Mouse (Mus musculus) intestine, postnatal 0 days (tissue): ENCODE results near the gene Mb21d2. TPM values are rescaled to one million over a fixed set of nuclear protein-coding genes. Genes with fewer than 3 reads are reported as not detected.

Experiments used
- ATAC-seq: fragments of 200-750 bp; cut with Nextera tagmentation; 2 replicates; pipeline ENCODE4 v1.8.0; 2017; ENCODE audit warnings: mild to moderate bottlenecking, moderate TSS enrichment, moderate library complexity
- H3K27ac ChIP-seq: fragments of 300-500 bp; sonication (generic); 2 replicates; pipeline ENCODE4 v1.5.1; 2014; ENCODE audit warnings: mild to moderate bottlenecking, low read depth, low read length, moderate library complexity
- H3K27me3 ChIP-seq: fragments of 300-500 bp; sonication (generic); replicated peaks from 2 replicates; pipeline ENCODE4 v1.6.1; 2014; ENCODE audit warnings: low read length, mixed read lengths; ENCODE audit not compliant: control insufficient read depth, insufficient read depth
- H3K36me3 ChIP-seq: fragments of 300-500 bp; sonication (generic); 2 replicates; pipeline ENCODE4 v1.6.1; 2014; ENCODE audit warnings: mild to moderate bottlenecking, moderate library complexity; ENCODE audit not compliant: control insufficient read depth, insufficient read depth
- H3K4me1 ChIP-seq: fragments of 300-500 bp; sonication (generic); replicated peaks from 2 replicates; pipeline ENCODE4 v1.6.1; 2014; ENCODE audit warnings: antibody characterized with exemption, low read length, mixed read lengths; ENCODE audit not compliant: control insufficient read depth, insufficient read depth
- H3K4me2 ChIP-seq: fragments of 300-500 bp; sonication (generic); replicated peaks from 2 replicates; pipeline ENCODE4 v1.6.1; 2014; ENCODE audit warnings: low read depth, mild to moderate bottlenecking, moderate library complexity
- H3K4me3 ChIP-seq: fragments of 300-500 bp; sonication (generic); 2 replicates; pipeline ENCODE4 v1.5.1; 2014; ENCODE audit warnings: low read depth, low read length
- H3K9ac ChIP-seq: fragments of 300-500 bp; sonication (generic); 2 replicates; pipeline ENCODE4 v1.6.1; 2014; ENCODE audit warnings: mild to moderate bottlenecking, low read depth, low read length
- H3K9me3 ChIP-seq: fragments of 300-500 bp; sonication (generic); 2 replicates; pipeline ENCODE4 v1.6.1; 2016; ENCODE audit warnings: mixed run types; ENCODE audit not compliant: control insufficient read depth
- CTCF ChIP-seq: sonication (generic); IDR thresholded peaks from 2 replicates; pipeline ENCODE4 v1.5.1; 2016; ENCODE audit warnings: low read depth, mild to moderate bottlenecking, control low read depth, antibody characterized with exemption, moderate library complexity
- WGBS: fragments of 180-500 bp; shearing (Covaris S2); extraction: QIAGEN DNeasy Blood & Tissue Kit; methylation state at CpG from one replicate; pipeline ENCODE4 v1.1.7; 2014; 5-methylcytosine and 5-hydroxymethylcytosine counted together
- polyA plus RNA-seq: library from polyadenylated mRNA; unstranded; fragments of >200 nt; fragmentation: Nextera tagmentation; extraction: Ambion mirVana; gene quantifications from 2 replicates; pipeline ENCODE4 v1.2.1, GENCODE M21; 2015

Mb21d2 gene
- polyA plus RNA-seq, 1 experiment from 2014 or later, result 6.8 TPM

DNA sequence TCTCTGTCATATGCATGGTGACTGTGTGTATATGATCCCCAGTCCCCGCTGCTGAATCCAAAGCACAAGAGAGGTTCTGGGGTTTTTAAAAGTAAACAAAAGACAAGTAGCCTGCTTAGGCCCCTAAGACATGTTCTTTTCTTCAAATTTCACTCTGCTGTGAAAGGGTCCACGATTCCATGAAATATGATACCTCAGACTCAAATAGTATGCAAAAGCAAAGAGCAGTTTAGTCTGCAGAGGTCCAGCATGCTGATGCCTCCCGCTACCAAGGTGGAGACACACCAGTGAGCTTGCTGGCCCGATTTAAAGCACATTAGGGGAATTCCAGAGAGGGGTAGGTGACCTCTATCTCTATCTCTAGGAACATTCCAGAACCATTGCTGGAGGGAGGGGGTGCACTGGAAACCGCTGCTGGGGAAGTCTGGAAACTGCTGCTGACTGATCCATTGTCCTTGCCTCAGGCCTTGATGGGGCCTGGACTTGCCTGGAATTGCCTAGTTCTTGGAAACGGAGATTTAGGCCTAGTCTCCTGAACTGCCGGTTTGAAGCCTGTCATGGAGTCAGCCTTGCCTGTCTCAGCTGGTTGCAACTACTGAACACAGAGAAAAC lies 6.8 kb upstream of the Mb21d2 start:
- ATAC-seq, result no peak
- H3K36me3 ChIP-seq, result no peaks in the 10 kb centered on the region
- H3K4me1 ChIP-seq, result no peaks in the 10 kb centered on the region
- H3K4me2 ChIP-seq, result no peak overlapping the region
- no peak for TF ChIP-seq CTCF
- H3K27ac ChIP-seq, result no peak overlapping the region
- WGBS, result 65% methylated on average over 7 of the region's 7 CpGs
- H3K4me3 ChIP-seq, result no peak overlapping the region
- no peaks in the 10 kb centered on the region for H3K9me3 ChIP-seq
- H3K27me3 ChIP-seq, result no peaks in the 10 kb centered on the region
- H3K9ac ChIP-seq, result no peak overlapping the region

DNA sequence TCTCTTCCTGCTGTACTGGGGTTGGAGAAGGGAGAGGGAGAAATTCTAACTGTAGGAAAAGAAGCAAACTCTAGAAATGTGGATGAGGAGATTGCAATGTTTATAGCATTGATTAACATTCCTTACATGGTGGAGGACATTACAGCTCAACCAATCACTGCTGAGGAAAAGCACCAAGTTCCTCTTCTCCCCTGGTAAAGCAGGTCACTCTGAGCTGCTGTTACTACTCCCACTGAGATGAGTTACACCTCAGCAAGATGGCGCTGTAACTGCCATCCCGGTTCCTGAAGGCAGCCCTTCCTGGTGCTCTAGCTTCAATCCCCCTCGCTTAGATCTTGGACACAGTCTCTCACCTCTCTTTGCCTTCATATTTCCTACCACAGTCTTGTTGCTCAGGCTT lies 6.2 kb upstream of the Mb21d2 start:
- TF ChIP-seq CTCF, result 0 out of 2 replicates have a peak, but pooled peaks have one; percentile 14
- Histone ChIP-seq H3K9me3 (no peaks in the 10 kb centered on the region), H3K27me3 (no peaks in the 10 kb centered on the region), H3K27ac (no peak overlapping the region), H3K4me3 (no peak overlapping the region), H3K9ac (no peak overlapping the region), H3K4me2 (no peak overlapping the region), H3K36me3 (no peaks in the 10 kb centered on the region), H3K4me1 (no peaks in the 10 kb centered on the region)
- no peak for ATAC-seq
- 67% methylated on average over 3 of the region's 3 CpGs for WGBS

DNA sequence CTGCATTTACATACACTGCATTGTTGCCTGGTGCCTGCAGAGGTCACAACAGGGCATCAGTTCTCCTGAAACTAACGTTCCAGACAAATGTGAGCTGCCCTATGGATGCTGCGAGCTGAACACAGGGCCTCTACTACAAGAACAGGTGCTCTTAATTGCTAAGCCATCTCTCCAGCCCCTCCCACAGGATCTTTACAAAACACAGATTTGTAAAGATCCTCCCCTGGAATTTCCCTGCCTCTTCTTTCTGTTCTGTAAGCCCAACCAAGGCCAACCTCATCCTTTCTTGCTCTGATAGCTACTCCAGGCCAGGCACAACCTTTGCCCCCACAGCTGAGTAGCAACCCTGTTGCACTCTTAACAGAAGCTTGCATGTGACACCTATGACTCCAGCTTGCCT lies 1.7 kb upstream of the Mb21d2 start:
- peak; percentile 35; the same call in 1 of the 2 replicates for ATAC-seq
- Histone ChIP-seq H3K9me3 (no peaks in the 10 kb centered on the region), H3K36me3 (no peaks in the 10 kb centered on the region), H3K27ac (no peak overlapping the region), H3K4me1 (0 out of 2 replicates have a peak, but pooled peaks cover 5% of the 10 kb centered on the region), H3K27me3 (no peaks in the 10 kb centered on the region), H3K4me2 (no peak overlapping the region), H3K4me3 (no peak overlapping the region), H3K9ac (no peak overlapping the region)
- 74% methylated on average over 2 of the region's 2 CpGs for WGBS
- TF ChIP-seq CTCF, result peak; percentile 10; the same call in 1 of the 2 replicates

DNA sequence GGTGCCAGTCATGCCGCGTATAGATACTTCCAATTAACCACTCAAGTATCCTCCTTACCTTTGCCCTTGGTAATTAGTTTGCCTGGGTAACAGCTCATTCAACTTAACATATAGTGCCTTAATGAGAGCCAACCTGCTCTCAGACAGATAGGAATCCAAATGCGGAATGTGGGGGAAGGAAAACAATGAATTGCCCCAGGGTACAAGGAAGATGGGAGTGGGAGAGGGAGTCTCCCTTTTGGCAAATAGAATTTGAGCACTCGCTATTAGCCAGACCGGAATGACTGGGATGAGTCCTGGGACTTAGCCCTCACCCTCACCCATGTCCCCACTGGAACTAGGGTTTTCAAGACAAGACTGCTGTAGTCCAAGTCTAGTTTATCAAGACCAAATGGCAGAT lies 953 bp upstream of the Mb21d2 start:
- no peak for ATAC-seq
- no peaks in the 10 kb centered on the region for H3K36me3 ChIP-seq
- 0 out of 2 replicates have a peak, but pooled peaks cover 5% of the 10 kb centered on the region for H3K4me1 ChIP-seq
- H3K9me3 ChIP-seq, result no peaks in the 10 kb centered on the region
- H3K4me2 ChIP-seq, result peak overlapping the region; percentile 95
- peak overlapping the region; percentile 90 for H3K4me3 ChIP-seq
- TF ChIP-seq CTCF, result no peak
- 0 out of 2 replicates have a peak overlapping the region, but pooled peaks have one; percentile 96 for H3K27ac ChIP-seq
- H3K27me3 ChIP-seq, result no peaks in the 10 kb centered on the region
- WGBS, result 17% methylated on average over 5 of the region's 5 CpGs
- peak overlapping the region; percentile 84; the same call in 1 of the 2 replicates for H3K9ac ChIP-seq

DNA sequence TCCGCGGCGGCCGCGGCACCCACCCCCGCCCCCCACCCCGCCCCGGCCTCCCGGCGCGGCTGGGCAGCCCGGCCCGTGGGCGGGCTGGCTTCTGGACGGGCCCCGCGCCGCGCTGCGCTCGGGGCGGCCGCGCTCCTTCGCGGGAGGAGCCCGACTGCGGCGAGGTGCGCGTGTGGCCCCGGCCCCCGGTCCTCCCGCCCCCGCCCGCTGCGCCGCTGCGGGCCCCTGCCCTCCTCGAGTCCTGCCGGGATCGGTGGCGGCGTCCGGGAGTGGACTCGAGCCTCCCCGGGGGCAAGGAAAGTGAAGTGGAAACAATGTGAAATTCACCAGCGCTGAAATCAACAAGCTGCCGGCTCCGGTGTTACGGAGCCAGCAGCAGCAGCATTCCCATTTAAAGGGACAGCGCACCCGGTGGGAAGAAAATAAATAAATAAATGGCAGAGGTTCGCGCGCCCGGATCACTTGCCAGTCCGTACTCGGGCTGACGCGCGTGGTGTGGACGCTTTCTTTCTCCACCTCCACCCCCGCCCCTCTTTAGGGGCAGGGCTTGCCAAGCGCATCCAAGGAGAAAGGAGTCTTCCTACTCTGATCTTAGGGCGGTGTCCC lies 316 bp upstream of the Mb21d2 start:
- no peaks in the 10 kb centered on the region for H3K36me3 ChIP-seq
- H3K4me1 ChIP-seq, result 0 out of 2 replicates have a peak, but pooled peaks cover 5% of the 10 kb centered on the region
- H3K4me3 ChIP-seq, result peak overlapping the region; percentile 90
- H3K27ac ChIP-seq, result peak overlapping the region; percentile 96
- no peaks in the 10 kb centered on the region for H3K9me3 ChIP-seq
- TF ChIP-seq CTCF, result no peak
- under 1% methylated on average over 56 of the region's 66 CpGs for WGBS
- ATAC-seq, result peak; percentile 66
- peak overlapping the region; percentile 95 for H3K4me2 ChIP-seq
- no peaks in the 10 kb centered on the region for H3K27me3 ChIP-seq
- peak overlapping the region; percentile 84 for H3K9ac ChIP-seq

DNA sequence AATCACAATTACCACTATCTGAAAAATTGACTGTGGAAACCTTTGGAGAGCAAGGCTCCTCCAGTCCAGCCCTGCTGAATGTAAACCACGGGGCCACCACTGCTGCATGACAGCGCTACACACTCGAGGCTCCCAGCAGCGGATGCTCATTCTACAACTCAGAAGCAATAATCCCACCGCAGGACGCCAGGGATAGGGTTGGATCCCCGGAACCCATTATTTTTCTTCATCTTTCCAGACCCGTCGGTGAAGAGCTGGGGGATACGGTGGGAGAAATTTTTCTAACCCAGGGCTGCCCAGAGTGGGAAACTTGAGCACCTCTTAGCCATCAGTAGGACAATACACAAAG lies 1.0 kb downstream of the Mb21d2 start:
- Histone ChIP-seq H3K27me3 (no peaks in the 10 kb centered on the region), H3K4me2 (peak overlapping the region; percentile 95), H3K9ac (peak overlapping the region; percentile 84), H3K9me3 (no peaks in the 10 kb centered on the region), H3K36me3 (no peaks in the 10 kb centered on the region), H3K4me3 (peak overlapping the region; percentile 90), H3K27ac (peak overlapping the region; percentile 96; the same call in 1 of the 2 replicates), H3K4me1 (0 out of 2 replicates have a peak, but pooled peaks cover 5% of the 10 kb centered on the region)
- peak; percentile 55 for TF ChIP-seq CTCF
- under 1% methylated on average over 10 of the region's 10 CpGs for WGBS
- no peak for ATAC-seq
